Mouse (Mus musculus): ENCODE measurements around the gene Gpm6a.

Gene Gpm6a

GRCm38 (mm10) chr8:54954741-54955455, at the start of gene Gpm6a:
TSS of gene Gpm6a (plus strand) at chr8:54954843.
- no peak for DNase-seq (ENCODE audit: low read depth, low spot score)

- no peak for DNase-seq (ENCODE audit: low read depth, low spot score)
Measured at GRCm38 (mm10) chr8:54912891-54913290, 41.8 kb upstream of the Gpm6a start.

- no peak for DNase-seq (ENCODE audit: low read depth, low spot score)
Measured at GRCm38 (mm10) chr8:54917710-54918109, 36.9 kb upstream of the Gpm6a start.

GRCm38 (mm10) chr8:54922160-54922855, 32.3 kb upstream of the Gpm6a start:
- DNase-seq (ENCODE audit: low read depth, low spot score), result no peak

- no peak for DNase-seq (ENCODE audit: low read depth, low spot score)
Measured at GRCm38 (mm10) chr8:54924936-54925335, 29.7 kb upstream of the Gpm6a start.

GRCm38 (mm10) chr8:54932306-54932705, 22.3 kb upstream of the Gpm6a start:
- DNase-seq (ENCODE audit: low read depth, low spot score), result no peak

- no peak for DNase-seq (ENCODE audit: low read depth, low spot score)
Measured at GRCm38 (mm10) chr8:54953351-54953750, 1.3 kb upstream of the Gpm6a start.

GRCm38 (mm10) chr8:54954030-54954429, 613 bp upstream of the Gpm6a start:
- no peak for DNase-seq (ENCODE audit: low read depth, low spot score)

- DNase-seq (ENCODE audit: low read depth, low spot score), result no peak
Measured at GRCm38 (mm10) chr8:54955456-54955800, 785 bp downstream of the Gpm6a start.

GRCm38 (mm10) chr8:54955935-54956573, 1.4 kb downstream of the Gpm6a start:
- no peak for DNase-seq (ENCODE audit: low read depth, low spot score)

GRCm38 (mm10) chr8:54956787-54957186, 2.1 kb downstream of the Gpm6a start:
- DNase-seq (ENCODE audit: low read depth, low spot score), result no peak

- no peak for DNase-seq (ENCODE audit: low read depth, low spot score)
Measured at GRCm38 (mm10) chr8:54957506-54957905, 2.9 kb downstream of the Gpm6a start.

GRCm38 (mm10) chr8:54961571-54961970, 6.9 kb downstream of the Gpm6a start:
- DNase-seq (ENCODE audit: low read depth, low spot score), result no peak

GRCm38 (mm10) chr8:54975020-54975419, 20.4 kb downstream of the Gpm6a start:
- no peak for DNase-seq (ENCODE audit: low read depth, low spot score)

- no peak for DNase-seq (ENCODE audit: low read depth, low spot score)
Measured at GRCm38 (mm10) chr8:54975506-54975905, 20.9 kb downstream of the Gpm6a start.

- no peak for DNase-seq (ENCODE audit: low read depth, low spot score)
Measured at GRCm38 (mm10) chr8:54975927-54976326, 21.3 kb downstream of the Gpm6a start.

GRCm38 (mm10) chr8:54976663-54977062, 22.0 kb downstream of the Gpm6a start:
- DNase-seq (ENCODE audit: low read depth, low spot score), result no peak

- DNase-seq (ENCODE audit: low read depth, low spot score), result no peak
Measured at GRCm38 (mm10) chr8:54986791-54987190, 32.1 kb downstream of the Gpm6a start.

GRCm38 (mm10) chr8:54989093-54989492, 34.5 kb downstream of the Gpm6a start:
- no peak for DNase-seq (ENCODE audit: low read depth, low spot score)

- DNase-seq (ENCODE audit: low read depth, low spot score), result no peak
Measured at GRCm38 (mm10) chr8:54991840-54992609, 37.4 kb downstream of the Gpm6a start.

GRCm38 (mm10) chr8:54995662-54996061, 41.0 kb downstream of the Gpm6a start:
- no peak for DNase-seq (ENCODE audit: low read depth, low spot score)

GRCm38 (mm10) chr8:55002398-55002797, 47.8 kb downstream of the Gpm6a start:
- DNase-seq (ENCODE audit: low read depth, low spot score), result no peak
